Mouse (Mus musculus) cerebellum, postnatal 10 days (tissue): Measurements from ENCODE around the gene Tepp.

ENCODE experiments used
- DNase-seq, 2 experiments: peaks; one replicate each; pipeline ENCODE4 v3.0.0; 2021; ENCODE audit warnings: mixed read lengths in 2 of 2

Tepp gene

DNA sequence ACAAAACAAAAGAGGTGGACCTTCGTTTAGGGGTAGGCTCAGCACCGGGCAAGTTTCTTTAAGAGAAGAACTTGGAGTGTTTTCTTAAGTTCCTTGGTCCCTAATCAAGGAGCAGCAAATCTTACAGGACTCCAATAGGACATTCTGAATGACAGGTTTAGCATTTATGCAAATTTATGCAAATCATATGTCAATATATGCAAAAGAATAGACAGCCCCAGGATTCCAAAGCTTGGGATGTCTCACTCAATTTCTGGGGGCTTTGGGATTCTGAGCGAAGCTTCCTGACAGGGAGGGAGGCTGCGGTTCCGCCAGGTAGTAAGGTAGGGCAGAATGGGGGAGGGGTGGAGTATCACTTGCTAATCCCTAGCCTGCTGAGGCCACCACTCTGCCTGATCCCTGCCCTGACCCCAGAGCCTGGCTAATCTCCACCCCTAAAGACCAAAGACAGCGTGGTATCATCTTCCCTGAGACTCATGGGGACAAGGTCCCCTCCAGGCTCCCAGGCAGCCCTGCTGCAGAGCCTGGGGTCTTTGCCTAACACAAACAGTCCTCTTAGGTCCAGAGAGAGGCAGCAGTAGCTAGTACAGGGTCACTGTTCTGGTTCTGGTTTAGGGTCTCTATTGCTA, at the start of gene Tepp:
Gene Tepp (plus strand): TSS at position 225 of the 629 bp plus-strand sequence.
- DNase-seq: no peak

GRCm38 (mm10) chr8:95262181-95262580, 48.2 kb upstream of the Tepp start:
- no peak for DNase-seq

GRCm38 (mm10) chr8:95270501-95270900, 39.9 kb upstream of the Tepp start:
- DNase-seq: no peak

- no peak for DNase-seq
Observed at GRCm38 (mm10) chr8:95271841-95272240, 38.5 kb upstream of the Tepp start.

DNA sequence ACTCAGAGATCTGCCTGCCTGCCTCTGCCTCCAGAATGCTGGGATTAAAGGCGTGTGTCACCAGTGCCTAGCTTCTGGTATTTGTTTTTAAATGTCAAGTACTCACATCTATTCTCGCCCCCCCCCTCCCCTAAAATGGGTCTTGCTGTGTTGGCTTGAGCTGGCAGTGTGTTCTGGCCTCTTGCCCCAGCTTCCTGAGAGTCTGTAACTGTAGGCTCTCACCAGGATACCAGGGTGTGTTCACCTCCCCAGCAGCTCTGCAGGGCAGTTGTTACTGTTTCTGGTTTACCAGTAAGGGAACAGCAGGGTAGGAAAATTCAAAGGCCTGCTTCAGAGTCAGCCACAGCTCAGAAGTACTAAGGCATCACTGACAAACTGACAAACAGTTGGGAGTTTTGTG, 37.5 kb upstream of the Tepp start:
- DNase-seq: peak in 1 of 2 experiments; percentile 45

DNA sequence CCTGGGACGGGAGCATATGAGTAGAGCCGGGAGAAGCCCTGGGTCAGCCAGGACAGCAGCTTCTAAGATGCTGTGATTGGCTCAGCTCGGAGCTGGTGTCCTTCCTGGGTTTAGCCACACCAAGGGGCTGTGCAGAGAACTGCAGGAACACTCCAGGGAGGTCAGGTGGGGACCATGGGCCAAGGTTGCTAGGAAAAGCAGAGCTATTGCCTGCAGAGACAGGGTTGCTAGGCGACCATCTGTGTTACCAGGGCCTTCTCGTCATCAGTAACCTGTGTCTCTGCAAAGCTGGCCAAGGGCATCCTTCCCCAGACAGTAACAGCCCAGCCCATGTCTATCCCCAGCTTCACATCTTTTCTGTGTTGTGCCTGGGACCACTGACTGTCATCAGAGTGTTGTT, 28.9 kb upstream of the Tepp start:
- peak; percentile 54 to 59 for DNase-seq

DNA sequence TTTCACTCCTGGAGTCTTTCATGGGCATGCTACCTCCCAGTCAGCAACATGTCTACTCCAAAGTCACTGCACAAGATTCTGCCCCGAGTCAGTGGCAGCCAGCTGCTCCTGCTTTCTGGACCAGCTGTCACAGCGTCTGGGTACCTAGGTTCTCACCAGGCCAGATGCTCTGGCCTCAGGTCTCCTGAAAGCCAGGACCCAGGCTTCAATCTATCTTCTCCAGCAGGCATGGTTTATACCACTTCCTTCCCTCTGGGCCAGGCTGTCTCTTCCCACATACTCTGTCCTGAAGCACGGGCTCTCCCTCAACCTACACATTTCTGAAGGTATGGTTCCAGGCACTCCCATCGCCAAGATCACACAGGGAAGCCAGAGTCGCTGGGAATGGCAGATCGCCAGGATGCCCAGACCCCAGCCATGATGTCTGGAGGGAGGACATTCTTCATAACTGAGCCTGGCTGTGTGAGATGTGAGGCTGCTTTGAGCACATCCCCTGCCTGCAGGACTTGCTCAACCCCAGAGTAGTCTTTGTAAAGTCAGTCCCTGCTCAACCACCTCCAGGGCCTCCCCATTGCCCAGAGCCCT, 21.2 kb upstream of the Tepp start:
- peak; percentile 36 to 52 for DNase-seq

GRCm38 (mm10) chr8:95293172-95293571, 17.2 kb upstream of the Tepp start:
- peak; percentile 74 to 80 for DNase-seq

GRCm38 (mm10) chr8:95293891-95294290, 16.5 kb upstream of the Tepp start:
- DNase-seq: peak; percentile 52 to 60

DNA sequence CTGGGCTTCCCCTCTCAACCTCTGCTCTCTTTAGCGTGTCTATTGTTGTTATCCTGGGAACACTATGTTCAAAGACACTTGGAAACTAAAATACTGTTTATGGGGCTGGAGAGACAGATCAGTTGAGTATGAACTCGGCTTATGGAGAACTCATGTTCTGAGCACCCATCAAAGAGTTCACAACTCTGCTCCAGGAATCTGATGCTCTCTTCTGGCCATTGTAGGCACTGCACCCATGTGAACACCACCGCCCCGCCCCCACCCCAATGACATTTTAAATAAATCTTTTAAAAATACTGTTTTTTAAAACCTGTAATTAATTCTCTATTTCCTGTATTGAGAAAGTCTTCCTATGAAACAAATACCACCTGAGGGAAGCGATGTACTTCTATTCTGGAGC, 8.0 kb upstream of the Tepp start:
- peak; percentile 58 to 63 for DNase-seq

GRCm38 (mm10) chr8:95305526-95305925, 4.8 kb upstream of the Tepp start:
- DNase-seq: no peak

- DNase-seq: no peak
Observed at GRCm38 (mm10) chr8:95306431-95306830, 3.9 kb upstream of the Tepp start, which contains the start of gene Cngb1. Gene Cngb1 (minus strand): TSS chr8:95306585.

DNA sequence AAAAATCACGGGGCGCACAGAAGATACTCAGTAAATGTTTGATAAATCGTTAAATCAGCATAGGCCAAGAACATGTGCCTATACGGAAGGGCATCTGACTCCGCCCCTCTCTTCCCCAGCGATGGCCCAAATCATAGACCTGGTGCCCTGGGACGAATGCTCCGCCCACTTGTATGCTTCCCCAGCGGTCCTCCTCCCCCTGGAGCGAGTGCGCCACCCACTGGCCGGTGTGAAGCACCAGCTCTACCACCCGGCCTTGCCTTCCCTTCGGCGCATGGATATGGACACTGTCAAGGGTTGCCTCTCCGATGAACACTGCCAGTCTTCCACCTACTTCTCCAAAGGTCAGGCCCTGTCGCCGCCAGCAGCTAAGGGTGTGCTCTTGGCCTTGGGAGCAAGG, 2.5 kb downstream of the Tepp start:
- DNase-seq: peak in 1 of 2 experiments; percentile 46

- DNase-seq: no peak
Observed at GRCm38 (mm10) chr8:95313857-95314256, 3.5 kb downstream of the Tepp start.

- no peak for DNase-seq
Observed at GRCm38 (mm10) chr8:95314707-95315106, 4.3 kb downstream of the Tepp start.

DNA sequence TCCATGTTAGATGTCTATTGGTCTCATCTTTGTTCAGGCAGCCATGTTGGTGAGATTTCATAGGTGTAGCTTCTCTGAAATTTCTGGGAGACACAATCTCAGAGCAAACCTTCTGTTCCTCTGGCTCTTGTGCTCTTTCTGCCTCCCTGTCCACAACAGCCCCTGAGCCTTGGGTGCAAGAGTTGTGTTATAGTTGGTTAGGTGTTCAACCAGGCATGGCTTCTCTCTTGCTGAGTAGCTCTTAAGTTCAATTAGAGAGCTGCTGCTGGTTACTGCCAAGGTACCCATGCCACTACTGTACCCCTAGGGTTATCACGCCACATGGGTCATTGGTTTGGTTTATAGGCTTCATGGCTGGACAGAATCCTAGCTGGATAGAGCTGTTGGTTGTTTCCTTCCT, 5.0 kb downstream of the Tepp start:
- DNase-seq: no peak

DNA sequence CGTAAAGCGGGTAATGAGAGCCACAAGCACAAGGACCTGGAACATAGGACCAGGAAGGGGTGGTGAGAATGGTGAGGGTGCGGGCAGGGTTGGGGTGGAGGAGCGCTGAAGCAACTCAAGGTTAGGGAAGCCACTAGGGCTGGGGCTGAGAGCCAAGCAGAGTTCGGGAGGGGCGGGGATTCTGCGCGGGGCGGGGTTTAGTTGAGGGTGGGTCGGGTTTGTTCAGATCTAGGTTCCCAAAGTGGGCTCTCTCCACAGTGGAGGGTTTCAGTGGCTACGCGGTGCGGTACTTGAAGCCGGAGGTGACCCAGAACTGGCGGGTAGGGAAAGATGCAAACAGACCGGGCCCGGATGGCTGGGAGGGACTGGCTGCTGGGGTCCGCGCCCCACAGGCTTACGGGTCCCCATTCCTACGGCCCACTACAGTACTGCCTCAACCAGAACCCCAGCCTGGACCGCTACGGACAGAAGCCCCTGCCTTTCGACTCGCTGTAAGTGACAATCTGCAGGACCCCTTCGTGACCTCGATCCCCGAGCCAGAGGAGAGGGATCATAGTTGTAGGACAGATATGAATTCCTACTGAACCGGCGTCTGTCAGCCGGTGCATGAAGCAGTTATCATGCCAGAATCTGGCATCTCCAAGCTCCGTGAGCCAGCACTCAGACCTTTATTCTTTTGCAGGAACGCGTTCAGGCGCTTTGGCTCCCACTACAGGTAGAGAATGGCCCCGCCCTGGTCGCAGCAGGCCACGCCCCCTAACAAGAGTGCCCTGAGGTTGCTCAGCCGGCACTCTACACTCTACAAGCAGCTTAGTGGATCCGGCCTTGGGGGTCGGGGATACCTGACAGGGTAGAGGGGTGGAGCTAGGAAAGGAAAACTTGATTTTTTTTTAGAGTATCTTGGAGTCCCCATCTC, 10.1 kb downstream of the Tepp start:
- peak; percentile 78 for DNase-seq

DNA sequence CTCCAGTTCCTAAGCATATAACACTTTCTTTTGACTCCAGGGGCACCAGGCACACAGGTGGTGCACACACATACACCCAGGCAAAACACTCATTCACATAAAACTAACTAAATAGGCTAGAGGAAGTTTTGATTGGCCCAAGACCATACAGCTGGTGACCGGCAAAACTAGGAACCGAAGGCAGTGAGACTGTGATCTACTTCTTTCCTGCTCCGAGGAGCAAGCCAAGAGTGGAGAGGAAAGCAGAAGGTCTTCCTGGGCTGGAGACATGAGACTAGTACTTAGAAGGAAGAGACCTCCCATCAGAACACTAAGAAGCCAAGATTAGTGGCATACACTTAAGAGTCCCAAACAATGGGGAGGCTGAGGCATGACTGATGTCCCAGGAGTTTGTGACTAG, 12.8 kb downstream of the Tepp start:
- DNase-seq: no peak

GRCm38 (mm10) chr8:95324646-95325045, 14.3 kb downstream of the Tepp start:
- no peak for DNase-seq

- DNase-seq: no peak
Observed at GRCm38 (mm10) chr8:95326822-95327221, 16.5 kb downstream of the Tepp start.

DNA sequence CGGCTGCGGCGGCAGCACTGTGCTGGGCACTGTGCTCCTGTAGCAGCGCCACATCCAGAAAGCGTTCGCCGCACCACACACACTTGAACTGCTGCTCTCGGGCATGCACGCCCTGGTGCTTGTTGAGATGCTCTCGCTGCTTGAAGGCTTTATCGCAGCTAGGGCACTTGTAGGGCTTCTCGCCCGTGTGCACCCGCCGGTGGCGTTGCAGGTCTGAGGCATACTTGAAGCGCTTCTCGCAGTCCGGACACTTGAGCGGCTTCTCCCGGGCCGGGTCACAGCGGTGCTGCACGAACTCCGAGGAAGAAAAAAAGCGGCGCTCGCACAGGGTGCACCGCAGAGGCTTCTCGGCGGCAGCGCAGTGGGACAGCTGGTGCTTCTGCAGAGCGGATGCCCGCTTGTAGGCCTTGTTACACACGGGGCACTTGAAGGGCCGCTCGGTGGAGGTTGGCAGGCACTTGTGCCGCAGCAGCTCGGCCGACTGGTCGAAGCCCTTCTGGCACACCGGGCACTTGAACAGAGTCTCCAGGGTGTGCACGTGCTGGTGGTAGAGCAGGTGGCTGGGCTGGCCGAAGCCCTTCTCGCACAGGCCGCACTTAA, 17.6 kb downstream of the Tepp start:
- peak in 1 of 2 experiments; percentile 8 for DNase-seq

- DNase-seq: peak in 1 of 2 experiments; percentile 2
Observed at GRCm38 (mm10) chr8:95330367-95330766, 20.0 kb downstream of the Tepp start.

GRCm38 (mm10) chr8:95331156-95331719, 20.9 kb downstream of the Tepp start:
- peak in 1 of 2 experiments; percentile 75 for DNase-seq
